Mouse (Mus musculus) cerebellum, adult (tissue): ENCODE results near the gene Ctu1.
"Not testable (repeated sequence)": the region's sequence is repeated elsewhere in the genome, so short reads cannot be mapped to it uniquely, and the experiment has no call there.

Experiments
- ATAC-seq: cut with Nextera tagmentation; 2 replicates; pipeline ENCODE4 v1.9.2; 2017; ENCODE audit warnings: mild to moderate bottlenecking, moderate library complexity, mixed read lengths; ENCODE audit not compliant: insufficient number of reproducible peaks, low FRiP score, low TSS enrichment

The Ctu1 gene

DNA sequence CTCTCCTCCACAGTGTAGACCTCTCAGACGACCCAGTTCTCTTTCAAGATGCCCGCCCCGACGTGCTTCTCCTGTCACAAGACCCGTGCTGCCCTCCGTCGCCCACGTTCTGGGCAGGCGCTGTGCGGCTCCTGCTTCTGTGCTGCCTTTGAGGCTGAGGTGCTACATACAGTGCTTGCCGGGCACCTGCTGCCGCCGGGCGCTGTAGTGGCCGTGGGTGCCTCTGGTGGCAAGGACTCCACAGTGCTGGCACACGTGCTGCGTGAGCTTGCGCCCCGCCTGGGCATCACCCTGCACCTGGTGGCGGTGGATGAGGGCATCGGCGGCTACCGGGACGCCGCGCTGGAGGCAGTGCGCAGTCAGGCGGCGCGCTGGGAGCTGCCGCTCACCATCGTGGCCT lies 3.3 kb downstream of the Ctu1 start:
- no peak for ATAC-seq

DNA sequence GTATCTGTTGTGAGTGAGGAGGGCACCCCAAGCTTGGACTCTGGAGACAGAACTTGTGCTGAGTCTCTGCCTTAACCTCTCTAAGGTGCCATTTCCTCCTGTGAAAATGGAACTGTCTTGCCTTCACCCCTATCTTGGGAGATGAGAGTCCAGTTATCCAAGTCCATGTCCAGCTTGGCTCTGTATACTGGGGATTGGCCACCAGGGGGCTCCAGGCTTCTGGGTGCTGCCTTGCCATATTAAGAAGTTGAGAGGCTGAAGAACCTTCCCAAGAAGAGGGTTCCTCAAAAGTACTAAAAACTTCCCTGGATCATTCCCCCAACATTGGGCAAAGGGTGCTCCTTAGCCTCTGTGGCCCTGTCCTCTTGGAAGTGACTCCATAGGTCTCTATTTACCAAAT lies 6.7 kb downstream of the Ctu1 start:
- no peak for ATAC-seq

DNA sequence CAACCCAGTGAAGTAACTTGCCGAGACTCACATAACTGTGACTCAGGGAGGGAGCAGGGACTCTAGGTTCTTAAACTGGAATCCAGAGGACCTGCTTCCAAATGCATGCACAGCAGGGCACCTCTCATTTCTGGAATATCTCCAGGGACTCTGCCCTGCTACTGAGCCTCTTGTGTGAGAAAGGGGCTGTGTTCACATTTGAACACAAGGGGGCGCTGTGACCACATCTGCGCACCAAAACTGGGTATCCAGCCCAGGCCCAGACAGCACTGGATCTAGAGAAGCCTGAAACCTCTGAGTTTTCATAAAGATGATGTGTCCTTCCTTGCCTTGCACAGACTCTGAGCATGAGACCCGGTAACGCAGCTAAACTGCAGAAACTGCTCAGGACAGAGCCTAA lies 9.1 kb downstream of the Ctu1 start:
- ATAC-seq = no peak

DNA sequence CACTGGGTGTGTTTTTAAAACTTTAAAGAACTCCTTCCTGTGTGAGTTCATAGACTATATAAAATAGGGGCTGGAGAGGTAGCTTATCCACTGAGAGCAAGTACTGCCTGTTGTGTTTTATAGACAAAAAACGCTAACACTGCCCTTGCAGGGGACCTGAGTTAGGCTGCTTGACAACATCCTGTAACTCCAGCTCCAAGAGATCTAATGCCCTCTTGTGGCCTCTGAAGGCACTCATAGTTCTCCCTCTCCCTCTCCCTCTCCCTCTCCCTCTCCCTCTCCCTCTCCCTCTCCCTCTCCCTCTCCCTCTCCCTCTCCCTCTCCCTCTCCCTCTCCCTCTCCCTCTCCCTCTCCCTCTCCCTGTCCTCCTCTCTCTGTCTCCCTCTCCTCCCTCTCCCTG lies 10.7 kb downstream of the Ctu1 start:
- ATAC-seq = not testable (repeated sequence)

DNA sequence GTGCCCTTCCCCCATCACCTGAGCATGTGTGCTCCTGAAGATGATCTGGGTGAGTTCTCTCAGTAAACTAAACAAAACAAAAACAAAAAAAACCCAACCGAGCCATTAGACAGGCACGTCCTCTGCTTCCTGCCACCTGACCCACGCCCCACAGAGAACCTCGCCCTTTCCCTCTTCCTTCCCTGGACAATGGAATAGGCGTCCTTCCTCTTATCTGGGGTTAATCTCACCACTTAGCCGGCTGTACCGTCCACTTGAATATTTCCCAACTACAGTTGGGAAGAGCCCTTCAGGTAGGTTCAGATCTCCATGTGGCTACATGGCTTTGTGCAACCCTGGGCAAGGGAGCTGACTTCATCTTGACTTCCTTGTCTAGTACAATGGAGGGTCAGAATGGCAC lies 13.3 kb downstream of the Ctu1 start:
- no peak for ATAC-seq

DNA sequence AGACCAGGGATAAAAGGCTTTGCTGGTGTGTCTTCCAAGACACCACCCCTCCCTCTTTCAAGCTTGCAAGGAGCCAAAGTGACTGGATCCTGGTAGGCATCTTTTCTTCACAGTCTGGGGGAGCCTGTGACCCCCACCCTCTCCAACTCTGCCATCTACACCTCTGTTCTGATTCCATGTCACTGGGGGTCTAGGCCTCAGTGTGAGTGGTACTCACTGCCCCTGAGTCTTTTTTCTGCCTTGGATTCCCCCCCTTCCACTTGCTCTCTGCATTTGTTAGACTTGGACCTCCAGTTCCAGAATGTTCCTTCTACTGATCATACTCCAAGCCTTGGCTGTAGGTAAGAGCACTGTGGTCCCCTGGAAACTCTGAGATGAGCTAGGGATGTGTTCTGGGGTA lies 18.3 kb downstream of the Ctu1 start, which contains the start of gene Klk14:
Gene Klk14, plus strand, starts transcription at position 301 of the 400 bp plus-strand sequence.
- ATAC-seq = no peak

DNA sequence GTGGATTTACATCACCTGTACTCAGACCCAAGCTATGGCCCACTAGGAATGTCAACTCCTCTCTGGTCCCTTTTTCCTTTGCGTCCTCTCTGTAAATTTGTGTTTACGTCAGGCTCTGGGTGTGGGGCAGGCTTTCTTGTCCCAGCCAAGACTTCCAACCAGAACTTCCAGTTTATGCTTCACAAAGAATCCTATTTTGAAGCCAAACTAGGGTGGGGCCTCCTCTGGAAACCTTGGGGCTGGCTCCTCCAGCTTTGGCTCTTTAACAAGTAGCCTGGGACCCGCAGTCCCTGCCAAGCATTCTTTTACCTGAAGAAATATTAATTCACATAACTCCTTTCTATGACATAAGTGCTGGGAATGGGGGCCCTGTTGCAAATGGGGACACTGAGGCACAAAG lies 38.2 kb downstream of the Ctu1 start:
- no peak for ATAC-seq

DNA sequence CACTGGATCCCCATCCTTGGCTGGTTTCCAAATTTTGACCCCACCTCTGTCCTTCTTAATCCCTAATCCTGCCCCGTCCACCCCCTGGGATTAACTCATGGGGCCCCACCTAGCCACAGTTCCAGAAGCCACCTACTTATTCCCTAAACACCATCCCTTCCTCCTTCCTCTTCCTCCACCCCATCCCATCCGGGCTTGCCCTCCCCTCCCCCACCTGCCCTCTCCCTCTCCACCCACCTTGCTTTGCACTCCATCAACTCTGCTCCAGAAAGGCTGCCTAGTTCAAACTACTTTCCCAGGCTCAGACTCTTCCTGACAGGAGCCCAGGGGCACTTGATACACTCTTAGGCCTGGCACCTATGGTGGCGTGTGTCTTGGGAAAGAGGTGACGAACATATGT lies 40.5 kb downstream of the Ctu1 start, which contains the start of gene Klk13:
Gene Klk13, plus strand, starts transcription at position 301 of the 400 bp plus-strand sequence.
- ATAC-seq = no peak

DNA sequence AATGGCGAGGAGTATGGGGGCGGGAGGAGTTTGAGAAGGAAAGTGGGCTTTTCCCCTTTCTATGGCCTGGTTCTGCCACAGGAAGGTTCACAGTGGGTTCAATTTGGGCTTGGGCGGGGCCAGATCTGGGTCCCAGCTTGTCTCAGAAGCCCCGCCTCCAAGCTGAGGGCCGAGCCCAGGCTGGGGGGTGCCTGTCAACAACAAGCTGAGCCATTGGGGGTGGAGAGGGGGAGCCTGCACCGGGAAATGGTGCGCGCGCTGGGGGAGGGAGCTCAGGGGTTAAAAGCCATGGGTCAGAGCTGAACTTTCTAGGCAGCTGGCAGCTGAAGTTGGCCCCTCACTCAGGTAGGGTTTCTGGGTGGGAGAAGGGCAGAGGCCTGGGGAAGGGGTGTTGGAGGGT lies 41.1 kb downstream of the Ctu1 start:
- no peak for ATAC-seq

DNA sequence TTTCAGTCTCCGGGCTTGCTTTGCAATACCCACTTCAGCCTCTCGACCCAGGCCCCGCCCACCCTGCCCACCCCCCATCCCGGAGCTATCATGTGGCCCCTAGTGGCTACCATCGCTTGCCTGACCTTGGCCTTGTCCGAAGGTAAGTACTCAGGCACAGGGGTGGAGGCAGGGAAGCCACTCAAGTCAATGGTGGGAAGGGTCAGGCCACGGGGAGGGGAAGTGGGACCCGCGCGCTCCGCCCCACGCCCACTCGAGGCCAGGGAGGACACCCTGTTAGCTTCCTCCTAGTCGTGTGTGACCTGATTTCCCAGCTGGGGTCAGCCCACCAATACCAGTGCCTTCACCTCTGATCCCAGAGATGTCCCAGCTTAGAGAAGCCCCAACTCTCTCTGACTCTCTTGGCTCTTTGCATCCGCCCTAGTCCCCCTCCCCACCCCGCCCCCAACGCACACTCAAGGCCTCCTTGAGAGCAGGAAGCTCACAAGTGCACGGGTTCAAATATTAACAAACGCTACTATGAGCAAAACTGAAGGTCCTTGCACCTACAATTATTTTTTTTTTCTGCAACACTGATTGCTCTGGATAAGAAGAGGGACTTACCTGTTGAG lies 42.0 kb downstream of the Ctu1 start:
- no peak for ATAC-seq
